Mouse (Mus musculus) natural killer cell, adult 2 months (primary cell): ENCODE data around the gene Vta1.

Experiments used
- DNase-seq, 2 experiments: peaks; one replicate each; pipeline ENCODE4 v3.0.0; 2022; ENCODE audit warnings: low spot score in 2 of 2

The Vta1 gene

GRCm38 (mm10) chr10:14705072-14706066, at the start of gene Vta1, which contains the start of gene Nmbr:
TSS of gene Vta1 (minus strand) at chr10:14705560.
TSS of gene Nmbr (plus strand) at chr10:14705591.
- peak; percentile 95 to 97 for DNase-seq

DNA sequence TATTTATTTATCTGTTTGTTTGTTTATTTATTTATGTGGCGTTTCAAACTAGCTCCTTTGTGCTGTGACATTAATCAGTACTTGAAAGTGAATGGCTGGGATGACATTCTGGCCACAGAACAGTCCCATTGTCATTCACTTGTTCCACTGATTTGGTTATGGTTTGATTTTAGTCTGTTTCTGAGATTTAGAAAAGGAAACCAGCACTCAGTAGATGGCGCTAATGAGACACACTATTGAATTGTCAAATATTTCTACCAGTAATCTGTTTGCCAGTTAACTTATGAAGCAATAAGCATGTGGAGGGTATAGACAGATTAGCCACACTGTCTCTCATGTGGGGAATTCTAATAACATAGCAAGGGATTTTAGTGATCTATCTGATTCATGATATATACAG, 28.9 kb upstream of the Vta1 start:
- no peak for DNase-seq

DNA sequence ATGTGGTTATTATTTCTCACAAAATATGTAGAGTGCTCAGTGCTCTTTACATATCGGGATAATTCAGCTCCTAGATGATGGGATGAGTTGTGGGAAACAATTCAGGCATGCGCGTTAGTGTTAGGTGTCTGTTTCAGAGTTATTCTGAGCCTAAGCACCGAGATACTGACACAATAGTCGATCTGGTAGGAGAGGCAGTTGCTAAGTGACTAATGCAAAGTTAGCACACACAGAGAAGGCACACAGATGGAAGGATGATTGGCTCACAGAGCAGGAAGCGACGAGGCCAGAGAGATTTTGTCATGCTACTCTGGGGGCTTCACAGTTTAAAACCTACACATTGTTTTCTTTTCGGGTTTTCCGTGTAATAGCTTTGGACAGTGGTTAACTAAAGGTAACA, 20.3 kb upstream of the Vta1 start:
- DNase-seq = no peak

- no peak for DNase-seq
Observed at GRCm38 (mm10) chr10:14718114-14718513, 12.8 kb upstream of the Vta1 start, which contains the start of gene Gje1. TSS of gene Gje1 (minus strand) at chr10:14718214.

DNA sequence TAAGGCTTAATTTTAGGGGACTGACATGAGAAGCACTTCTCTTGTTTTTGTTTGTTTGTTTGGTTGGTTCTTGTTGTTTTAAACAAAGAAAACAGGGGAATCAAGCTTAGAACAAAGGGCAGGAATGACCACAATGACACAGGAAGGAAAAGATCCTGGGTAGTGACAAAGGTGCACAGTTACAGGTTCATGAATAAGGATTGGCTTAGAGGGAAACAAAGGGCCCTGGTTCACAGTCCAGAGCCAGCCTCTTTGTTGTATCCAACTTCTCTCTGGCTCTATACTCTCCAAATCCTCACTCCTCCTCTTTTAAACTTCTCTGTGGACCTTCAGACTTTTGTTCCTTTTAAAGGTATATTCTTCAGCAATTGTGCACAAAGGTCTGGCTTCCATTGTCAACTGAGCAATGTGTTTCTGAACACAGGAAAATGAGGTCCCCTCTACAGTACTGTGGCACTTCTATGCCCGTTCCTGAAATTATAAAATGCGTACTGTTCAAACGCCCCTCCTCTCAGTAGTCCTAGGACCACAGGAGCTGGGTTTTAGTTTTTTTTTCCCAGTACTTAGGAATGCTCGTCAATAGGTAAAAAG, 1.4 kb downstream of the Vta1 start:
- DNase-seq = no peak

DNA sequence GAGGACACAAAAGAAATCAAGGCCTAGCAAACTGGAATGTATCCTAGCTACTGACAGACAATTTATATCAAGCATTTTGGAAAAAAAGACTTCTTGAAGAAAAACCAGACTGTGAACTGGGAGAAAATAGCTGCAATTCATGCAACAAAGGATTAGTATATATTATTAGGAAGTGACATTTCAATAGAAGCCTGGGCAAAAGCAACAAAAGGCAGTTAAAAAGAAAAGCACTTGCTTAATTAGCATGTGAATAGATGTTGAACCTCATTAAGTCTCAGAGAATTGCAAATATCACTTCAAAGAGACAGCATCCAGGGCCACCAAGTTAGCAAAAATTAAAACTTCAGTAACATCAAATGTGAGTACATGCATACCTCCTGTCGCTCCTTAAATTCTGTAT, 2.1 kb downstream of the Vta1 start:
- DNase-seq = no peak

DNA sequence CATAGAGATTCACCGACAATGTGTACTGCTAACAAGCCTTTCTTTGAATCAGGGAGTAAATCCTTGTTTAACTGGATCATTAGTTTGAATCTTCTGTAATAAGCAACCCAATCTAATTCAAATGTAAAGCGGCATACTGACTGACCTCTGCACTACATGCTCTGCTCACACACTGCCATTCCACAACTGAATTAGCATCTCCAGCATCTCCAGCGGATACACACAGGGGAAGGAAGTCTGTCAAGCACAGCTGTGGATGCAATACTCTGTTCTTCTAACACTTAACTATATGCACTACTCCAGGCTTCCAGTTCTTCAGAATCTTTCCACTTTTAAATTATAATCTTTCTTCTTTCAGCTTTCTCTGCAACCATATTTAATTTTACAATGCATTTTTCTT, 15.0 kb downstream of the Vta1 start:
- DNase-seq = no peak

DNA sequence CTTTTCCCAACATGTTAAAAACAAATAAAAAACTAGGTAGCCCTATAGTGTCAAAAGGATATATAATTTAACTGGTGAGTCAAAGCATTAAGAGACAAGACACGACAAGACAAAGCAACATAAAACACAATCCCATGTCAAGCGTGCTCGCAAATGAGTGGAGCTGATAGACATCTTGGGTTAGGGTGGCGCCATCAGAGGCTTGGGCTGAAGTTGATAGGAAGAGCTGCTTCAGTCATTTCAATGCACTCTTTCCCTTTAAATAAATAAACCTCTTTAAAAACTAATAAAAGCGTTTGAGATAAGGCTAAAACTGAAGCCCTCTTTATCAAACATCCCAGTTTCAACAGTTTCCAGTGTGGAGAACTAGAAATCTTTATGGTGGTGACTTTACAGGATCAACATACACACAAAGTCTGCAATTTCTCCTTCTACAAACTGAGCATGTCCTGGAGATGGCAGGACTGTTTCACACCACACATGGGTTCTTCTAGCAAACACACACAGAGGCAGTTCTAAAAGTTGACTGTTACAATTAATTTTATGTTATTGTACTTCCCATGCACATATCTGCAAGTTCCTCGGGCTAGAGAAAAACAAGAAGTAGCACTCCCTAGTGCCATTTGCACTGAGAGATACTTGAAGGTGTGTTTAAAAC, 16.4 kb downstream of the Vta1 start:
- DNase-seq = no peak

DNA sequence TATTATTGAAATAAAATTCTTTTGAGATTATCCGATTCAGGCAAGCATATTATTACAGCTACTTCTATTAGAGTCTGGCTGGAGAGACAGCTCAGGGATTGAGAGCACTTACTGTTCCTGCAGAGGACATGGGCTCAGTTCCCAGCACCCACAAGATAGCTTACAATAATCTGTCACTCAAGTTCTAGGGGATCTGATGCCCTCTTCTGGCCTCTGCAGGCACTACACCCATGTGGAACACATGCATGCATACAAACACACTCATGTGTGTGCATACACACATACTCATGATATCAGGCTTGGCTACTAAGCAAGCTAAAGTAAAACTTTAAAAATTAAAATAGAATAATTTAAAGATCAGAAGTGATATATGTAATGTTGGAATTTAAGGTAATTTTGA, 19.7 kb downstream of the Vta1 start:
- no peak for DNase-seq

GRCm38 (mm10) chr10:14666147-14666546, 39.2 kb downstream of the Vta1 start:
- DNase-seq = no peak

GRCm38 (mm10) chr10:14660875-14661274, 44.5 kb downstream of the Vta1 start:
- DNase-seq = no peak

DNA sequence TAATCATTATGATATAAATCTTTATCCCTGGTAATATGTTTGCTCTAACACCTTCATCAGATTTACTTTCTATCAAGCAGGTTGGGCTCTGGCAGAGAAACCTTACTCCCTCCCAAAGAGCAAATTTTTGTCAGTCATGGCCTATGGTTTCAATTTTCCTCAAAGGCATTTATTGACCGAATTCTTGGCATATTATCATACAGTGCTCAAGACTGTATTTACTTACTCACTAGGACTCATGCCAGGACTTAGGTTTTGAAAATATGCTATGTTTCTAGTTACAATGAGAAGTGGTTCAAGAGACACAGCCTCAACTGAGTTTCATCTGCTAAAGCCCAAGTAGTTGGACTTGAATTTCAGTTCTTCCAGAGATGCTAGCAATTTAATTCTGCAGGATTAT, 65.7 kb downstream of the Vta1 start:
- DNase-seq = no peak

- DNase-seq = no peak
Observed at GRCm38 (mm10) chr10:14639043-14639442, 66.3 kb downstream of the Vta1 start.

GRCm38 (mm10) chr10:14625706-14626105, 79.7 kb downstream of the Vta1 start:
- no peak for DNase-seq

DNA sequence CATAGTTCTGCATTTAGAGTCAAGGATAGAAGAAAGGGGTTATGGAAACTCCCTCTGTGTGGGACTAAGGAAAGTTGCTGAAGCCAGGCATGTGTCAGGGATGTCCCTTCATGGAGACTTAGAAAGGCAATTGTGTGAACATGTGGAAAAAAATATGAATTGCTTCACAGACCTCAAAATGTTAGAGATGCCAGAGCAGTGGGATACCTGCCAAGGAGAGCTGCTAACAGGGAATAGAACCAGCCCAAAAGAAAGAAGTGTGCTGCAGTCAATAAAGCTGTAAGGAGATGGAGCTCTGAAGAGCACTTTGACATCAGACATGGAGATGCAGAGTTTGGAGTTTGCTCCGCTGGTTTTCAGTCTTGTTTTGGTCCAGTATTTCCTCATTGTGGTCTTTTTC, 86.2 kb downstream of the Vta1 start:
- no peak for DNase-seq

DNA sequence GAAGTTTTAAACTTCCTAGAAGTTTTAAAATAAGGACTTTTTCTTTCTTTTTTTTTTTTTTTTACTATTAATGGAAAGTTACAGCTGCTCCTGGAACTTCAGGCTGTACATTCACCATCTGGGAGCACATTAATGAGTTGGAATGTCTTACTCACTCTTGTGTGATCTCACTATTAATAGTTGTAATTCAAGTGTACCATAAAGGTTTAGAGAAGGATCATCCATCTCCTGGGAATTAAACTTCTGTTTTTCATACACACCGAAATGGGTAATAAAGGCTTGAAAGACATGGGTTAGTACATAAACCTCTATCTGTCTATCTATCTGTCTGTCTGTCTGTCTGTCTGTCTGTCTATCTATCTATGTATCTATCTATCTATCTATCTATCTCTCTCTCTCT, 87.1 kb downstream of the Vta1 start:
- DNase-seq = no peak

- DNase-seq = no peak
Observed at GRCm38 (mm10) chr10:14615441-14615840, 89.9 kb downstream of the Vta1 start.

GRCm38 (mm10) chr10:14607597-14607996, 97.8 kb downstream of the Vta1 start:
- no peak for DNase-seq
